Mouse (Mus musculus): ENCODE results near the gene Rangap1. TPM values are rescaled to one million over a fixed set of nuclear protein-coding genes. Genes with fewer than 3 reads are reported as not detected.

Gene Rangap1
- polyA plus RNA-seq, 1 experiment: 158 TPM

DNA sequence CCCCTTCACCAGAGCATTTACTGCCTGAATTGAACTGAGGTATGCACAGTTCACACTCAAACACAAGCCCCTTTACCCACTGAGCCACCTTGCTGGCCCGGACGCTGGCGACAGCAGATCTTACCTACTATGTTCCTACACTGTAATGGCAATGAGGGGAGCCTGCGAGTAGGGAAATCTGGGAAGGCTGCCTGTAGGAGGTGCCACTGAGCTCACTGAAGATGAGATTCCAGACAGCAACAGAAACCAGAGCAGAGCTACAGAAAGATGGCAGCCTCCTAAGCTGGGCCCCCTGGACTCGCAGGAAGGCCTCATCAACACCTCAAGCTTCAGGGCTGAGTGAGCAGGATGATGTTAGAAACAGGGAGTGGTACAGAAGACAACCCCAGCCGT, 26.2 kb downstream of the Rangap1 start:
- TF ChIP-seq POLR2A (IDR thresholded peaks at IDR 0.05; ENCODE audit: insufficient read depth, low read length): no peak
- TF ChIP-seq CTCF (IDR thresholded peaks at IDR 0.05; ENCODE audit: low read depth, low read length): peak; percentile 23
- no peaks in the 10 kb centered on the region for H3K4me1 ChIP-seq (ENCODE audit: control insufficient read depth, insufficient read depth, low read length)
- peaks cover 84% of the 10 kb centered on the region for H3K36me3 ChIP-seq (ENCODE audit: control insufficient read depth, insufficient read depth, low read length, poor library complexity, severe bottlenecking)
- no peaks in the 10 kb centered on the region for H3K27me3 ChIP-seq (ENCODE audit: control insufficient read depth, insufficient read depth, low read length, poor library complexity, severe bottlenecking)
- no peak overlapping the region for H3K4me3 ChIP-seq (ENCODE audit: low read depth, low read length)
- H3K27ac ChIP-seq (ENCODE audit: insufficient read depth, low read length): no peak overlapping the region
- H3K9me3 ChIP-seq (replicated peaks; ENCODE audit: control insufficient read depth, insufficient read depth, low read length, poor library complexity, severe bottlenecking): no peaks in the 10 kb centered on the region
- no peak overlapping the region for H3K9ac ChIP-seq (ENCODE audit: low read depth, poor library complexity, severe bottlenecking)

DNA sequence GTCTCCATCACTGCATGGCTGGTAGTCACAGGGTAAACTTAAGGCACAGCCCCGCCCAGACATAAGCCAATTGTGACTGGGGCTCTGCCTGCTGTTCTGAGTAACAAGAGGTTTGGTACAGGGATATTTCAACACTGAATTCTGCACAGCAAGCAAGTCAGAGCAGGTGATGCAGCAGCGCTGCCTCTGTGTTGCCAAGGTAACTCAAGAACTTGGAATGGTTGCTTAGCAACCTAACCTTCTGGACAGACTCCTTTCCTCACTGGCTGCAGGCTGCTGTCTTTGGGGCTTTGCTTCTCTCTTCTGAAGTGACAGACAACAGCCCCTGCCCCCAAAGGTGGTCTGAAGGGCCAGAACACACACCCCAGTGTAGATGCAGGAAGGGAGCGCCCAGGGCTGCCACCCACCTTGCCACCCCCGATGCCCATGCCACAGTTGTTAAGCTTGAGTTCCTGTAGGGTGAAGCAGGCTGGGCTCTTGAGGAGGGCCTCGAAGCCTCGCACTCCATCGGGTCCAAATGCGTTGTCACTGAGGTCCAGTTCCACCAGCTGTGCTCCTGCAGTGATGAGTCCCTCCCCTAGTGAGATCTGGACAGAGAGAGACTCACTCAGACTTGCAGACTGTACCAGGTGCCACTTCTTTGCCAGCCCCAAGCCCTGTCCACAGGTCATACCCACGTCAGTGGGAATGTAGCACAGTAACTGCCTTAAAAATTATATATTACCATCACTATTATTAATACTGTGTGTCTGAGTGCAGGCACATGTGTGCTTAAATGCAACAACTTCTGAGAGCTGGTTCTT, 26.8 kb downstream of the Rangap1 start:
- Histone ChIP-seq H3K9me3 (replicated peaks; ENCODE audit: control insufficient read depth, insufficient read depth, low read length, poor library complexity, severe bottlenecking) (no peaks in the 10 kb centered on the region), H3K27me3 (ENCODE audit: control insufficient read depth, insufficient read depth, low read length, poor library complexity, severe bottlenecking) (no peaks in the 10 kb centered on the region), H3K4me3 (ENCODE audit: low read depth, low read length) (no peak overlapping the region), H3K27ac (ENCODE audit: insufficient read depth, low read length) (no peak overlapping the region), H3K4me1 (ENCODE audit: control insufficient read depth, insufficient read depth, low read length) (no peaks in the 10 kb centered on the region), H3K36me3 (ENCODE audit: control insufficient read depth, insufficient read depth, low read length, poor library complexity, severe bottlenecking) (peaks cover 83% of the 10 kb centered on the region), H3K9ac (ENCODE audit: low read depth, poor library complexity, severe bottlenecking) (no peak overlapping the region)
- TF ChIP-seq CTCF (IDR thresholded peaks at IDR 0.05; ENCODE audit: low read depth, low read length) (no peak), EP300 (IDR thresholded peaks at IDR 0.05; ENCODE audit: insufficient read depth, low read depth, low read length) (no peak), POLR2A (IDR thresholded peaks at IDR 0.05; ENCODE audit: insufficient read depth, low read length) (no peak)

DNA sequence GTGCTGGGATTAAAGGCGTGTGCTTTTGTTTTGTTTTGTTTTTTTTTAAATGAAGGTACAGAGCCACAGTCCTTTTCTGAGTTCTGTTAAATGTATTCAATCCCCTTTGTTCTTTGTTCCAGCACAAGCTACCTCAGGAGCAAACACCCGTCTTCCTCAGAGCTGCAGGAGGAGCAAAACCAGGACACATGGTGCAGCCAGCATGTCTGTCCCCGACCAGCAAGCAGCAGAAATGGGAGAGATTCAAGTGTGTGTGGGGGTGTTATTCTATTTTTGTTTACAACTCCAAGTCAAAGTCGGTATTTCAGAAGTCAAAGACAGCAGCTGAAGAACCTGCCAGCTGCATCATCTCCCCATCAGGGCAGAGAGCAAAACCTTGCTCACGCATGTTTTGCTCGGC, 31.6 kb downstream of the Rangap1 start:
- H3K36me3 ChIP-seq (ENCODE audit: control insufficient read depth, insufficient read depth, low read length, poor library complexity, severe bottlenecking): peaks cover 79% of the 10 kb centered on the region
- no peaks in the 10 kb centered on the region for H3K4me1 ChIP-seq (ENCODE audit: control insufficient read depth, insufficient read depth, low read length)
- H3K27ac ChIP-seq (ENCODE audit: insufficient read depth, low read length): no peak overlapping the region
- H3K9me3 ChIP-seq (replicated peaks; ENCODE audit: control insufficient read depth, insufficient read depth, low read length, poor library complexity, severe bottlenecking): no peaks in the 10 kb centered on the region
- no peak overlapping the region for H3K9ac ChIP-seq (ENCODE audit: low read depth, poor library complexity, severe bottlenecking)
- TF ChIP-seq EP300 (IDR thresholded peaks at IDR 0.05; ENCODE audit: insufficient read depth, low read depth, low read length) (no peak), CTCF (IDR thresholded peaks at IDR 0.05; ENCODE audit: low read depth, low read length) (no peak), POLR2A (IDR thresholded peaks at IDR 0.05; ENCODE audit: insufficient read depth, low read length) (no peak)
- no peaks in the 10 kb centered on the region for H3K27me3 ChIP-seq (ENCODE audit: control insufficient read depth, insufficient read depth, low read length, poor library complexity, severe bottlenecking)
- no peak overlapping the region for H3K4me3 ChIP-seq (ENCODE audit: low read depth, low read length)

DNA sequence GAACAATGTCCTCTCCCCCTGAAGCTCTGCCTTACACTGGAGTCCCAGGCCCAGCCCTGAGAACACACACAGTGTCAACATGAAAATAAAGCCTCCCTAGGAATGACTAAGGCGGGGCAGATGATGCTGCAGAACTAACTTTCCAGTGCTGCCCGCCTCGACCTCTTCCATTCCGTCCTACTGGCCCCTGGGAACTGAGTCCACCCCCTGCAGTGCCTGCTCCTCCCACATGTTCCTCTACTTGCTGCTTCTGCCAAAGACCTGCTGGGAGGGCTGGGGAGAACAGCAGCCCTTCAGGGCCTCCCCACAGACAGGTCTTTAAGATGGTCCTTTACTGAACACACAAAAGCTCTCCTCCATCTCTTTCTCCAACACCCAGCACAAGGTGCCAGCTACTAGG, 34.5 kb downstream of the Rangap1 start:
- H3K4me3 ChIP-seq (ENCODE audit: low read depth, low read length): no peak overlapping the region
- no peak overlapping the region for H3K27ac ChIP-seq (ENCODE audit: insufficient read depth, low read length)
- H3K9ac ChIP-seq (ENCODE audit: low read depth, poor library complexity, severe bottlenecking): no peak overlapping the region
- peaks cover 78% of the 10 kb centered on the region for H3K36me3 ChIP-seq (ENCODE audit: control insufficient read depth, insufficient read depth, low read length, poor library complexity, severe bottlenecking)
- H3K4me1 ChIP-seq (ENCODE audit: control insufficient read depth, insufficient read depth, low read length): no peaks in the 10 kb centered on the region
- no peaks in the 10 kb centered on the region for H3K9me3 ChIP-seq (replicated peaks; ENCODE audit: control insufficient read depth, insufficient read depth, low read length, poor library complexity, severe bottlenecking)
- no peak for TF ChIP-seq EP300 (IDR thresholded peaks at IDR 0.05; ENCODE audit: insufficient read depth, low read depth, low read length)
- no peak for TF ChIP-seq POLR2A (IDR thresholded peaks at IDR 0.05; ENCODE audit: insufficient read depth, low read length)
- no peak for TF ChIP-seq CTCF (IDR thresholded peaks at IDR 0.05; ENCODE audit: low read depth, low read length)
- H3K27me3 ChIP-seq (ENCODE audit: control insufficient read depth, insufficient read depth, low read length, poor library complexity, severe bottlenecking): no peaks in the 10 kb centered on the region

DNA sequence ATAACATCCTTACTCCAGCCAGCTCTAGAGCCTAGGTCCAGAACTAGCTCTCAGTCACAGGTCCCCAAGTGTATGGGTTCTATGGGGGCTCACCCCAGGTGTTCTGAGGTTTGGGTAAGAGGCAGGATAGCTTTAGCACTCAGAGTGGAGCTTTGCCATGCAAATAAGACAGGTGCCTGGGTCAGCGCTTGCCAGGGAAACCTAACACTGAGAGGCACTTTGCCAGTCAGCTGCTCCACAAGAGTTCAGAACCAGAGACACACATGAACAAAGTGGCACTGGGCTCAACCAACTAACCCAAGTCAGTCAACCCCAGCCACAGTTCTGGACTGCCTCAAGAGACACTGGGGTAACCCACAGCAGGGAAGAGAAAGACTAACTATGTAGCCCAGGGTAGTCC, 35.6 kb downstream of the Rangap1 start:
- no peaks in the 10 kb centered on the region for H3K9me3 ChIP-seq (replicated peaks; ENCODE audit: control insufficient read depth, insufficient read depth, low read length, poor library complexity, severe bottlenecking)
- TF ChIP-seq EP300 (IDR thresholded peaks at IDR 0.05; ENCODE audit: insufficient read depth, low read depth, low read length) (no peak), CTCF (IDR thresholded peaks at IDR 0.05; ENCODE audit: low read depth, low read length) (no peak), POLR2A (IDR thresholded peaks at IDR 0.05; ENCODE audit: insufficient read depth, low read length) (no peak)
- H3K4me3 ChIP-seq (ENCODE audit: low read depth, low read length): no peak overlapping the region
- H3K27me3 ChIP-seq (ENCODE audit: control insufficient read depth, insufficient read depth, low read length, poor library complexity, severe bottlenecking): no peaks in the 10 kb centered on the region
- H3K9ac ChIP-seq (ENCODE audit: low read depth, poor library complexity, severe bottlenecking): no peak overlapping the region
- peaks cover 82% of the 10 kb centered on the region for H3K36me3 ChIP-seq (ENCODE audit: control insufficient read depth, insufficient read depth, low read length, poor library complexity, severe bottlenecking)
- H3K4me1 ChIP-seq (ENCODE audit: control insufficient read depth, insufficient read depth, low read length): no peaks in the 10 kb centered on the region
- no peak overlapping the region for H3K27ac ChIP-seq (ENCODE audit: insufficient read depth, low read length)

DNA sequence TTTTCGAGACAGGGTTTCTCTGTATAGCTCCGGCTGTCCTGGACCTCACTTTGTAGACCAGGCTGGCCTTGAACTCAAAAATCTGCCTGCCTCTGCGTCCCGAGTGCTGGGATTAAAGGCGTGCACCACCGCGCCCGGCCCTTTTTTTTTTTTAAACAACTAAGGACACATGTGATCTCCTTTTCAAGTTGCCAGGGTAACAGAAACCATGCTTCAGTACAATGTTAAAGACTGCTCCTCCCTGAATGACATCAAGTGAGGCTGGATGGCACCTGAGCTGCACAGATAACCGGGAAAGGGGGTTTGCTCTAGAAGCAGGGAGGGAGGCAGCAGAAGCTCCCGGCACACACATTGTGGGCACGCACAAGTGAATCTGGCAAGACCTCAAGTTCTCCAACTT, 36.3 kb downstream of the Rangap1 start:
- H3K4me3 ChIP-seq (ENCODE audit: low read depth, low read length): no peak overlapping the region
- no peak overlapping the region for H3K9ac ChIP-seq (ENCODE audit: low read depth, poor library complexity, severe bottlenecking)
- H3K4me1 ChIP-seq (ENCODE audit: control insufficient read depth, insufficient read depth, low read length): no peaks in the 10 kb centered on the region
- TF ChIP-seq CTCF (IDR thresholded peaks at IDR 0.05; ENCODE audit: low read depth, low read length) (no peak), EP300 (IDR thresholded peaks at IDR 0.05; ENCODE audit: insufficient read depth, low read depth, low read length) (no peak), POLR2A (IDR thresholded peaks at IDR 0.05; ENCODE audit: insufficient read depth, low read length) (no peak)
- H3K36me3 ChIP-seq (ENCODE audit: control insufficient read depth, insufficient read depth, low read length, poor library complexity, severe bottlenecking): peaks cover 89% of the 10 kb centered on the region
- H3K27me3 ChIP-seq (ENCODE audit: control insufficient read depth, insufficient read depth, low read length, poor library complexity, severe bottlenecking): no peaks in the 10 kb centered on the region
- no peaks in the 10 kb centered on the region for H3K9me3 ChIP-seq (replicated peaks; ENCODE audit: control insufficient read depth, insufficient read depth, low read length, poor library complexity, severe bottlenecking)
- H3K27ac ChIP-seq (ENCODE audit: insufficient read depth, low read length): no peak overlapping the region
